Mouse (Mus musculus) kidney, postnatal 4 days (tissue): ENCODE results near the gene Bcr.

ENCODE experiments used
- DNase-seq, 2 experiments: peaks; one replicate each; pipeline ENCODE4 v3.0.0; 2021; ENCODE audit warnings: mixed read lengths in 2 of 2

Bcr gene

GRCm38 (mm10) chr10:75187366-75188056 is 127.1 kb downstream of the Bcr start:
- no peak for DNase-seq

- DNase-seq: no peak
These were observed 131.3 kb downstream of the Bcr start for GRCm38 (mm10) chr10:75191647-75192046.

- no peak for DNase-seq
These were observed 137.4 kb downstream of the Bcr start for GRCm38 (mm10) chr10:75197817-75198216.

- no peak for DNase-seq
These were observed 140.3 kb downstream of the Bcr start for GRCm38 (mm10) chr10:75200733-75201132.

GRCm38 (mm10) chr10:75206192-75206591 is 145.8 kb downstream of the Bcr start:
- no peak for DNase-seq

GRCm38 (mm10) chr10:75210841-75211240 is 150.4 kb downstream of the Bcr start:
- no peak for DNase-seq

GRCm38 (mm10) chr10:75211807-75212645 is 151.6 kb downstream of the Bcr start, which contains the start of gene Specc1l:
TSS of gene Specc1l (plus strand) at chr10:75212073.
- peak; percentile 97 to 98 for DNase-seq

- DNase-seq: peak in 1 of 2 experiments; percentile 25
These were observed 152.6 kb downstream of the Bcr start for GRCm38 (mm10) chr10:75212981-75213380.

GRCm38 (mm10) chr10:75220722-75221121 is 160.3 kb downstream of the Bcr start:
- no peak for DNase-seq

- DNase-seq: no peak
These were observed 161.7 kb downstream of the Bcr start for GRCm38 (mm10) chr10:75221936-75222610.

- no peak for DNase-seq
These were observed 162.2 kb downstream of the Bcr start for GRCm38 (mm10) chr10:75222611-75222998.

GRCm38 (mm10) chr10:75224154-75224553 is 163.8 kb downstream of the Bcr start:
- DNase-seq: no peak

- no peak for DNase-seq
These were observed 164.2 kb downstream of the Bcr start for GRCm38 (mm10) chr10:75224630-75225029.

- DNase-seq: no peak
These were observed 167.0 kb downstream of the Bcr start for GRCm38 (mm10) chr10:75227381-75227780.

- DNase-seq: no peak
These were observed 170.2 kb downstream of the Bcr start for GRCm38 (mm10) chr10:75230572-75230971.

GRCm38 (mm10) chr10:75231876-75232275 is 171.5 kb downstream of the Bcr start:
- DNase-seq: no peak

- no peak for DNase-seq
These were observed 172.3 kb downstream of the Bcr start for GRCm38 (mm10) chr10:75232612-75233155.

- DNase-seq: no peak
These were observed 173.1 kb downstream of the Bcr start for GRCm38 (mm10) chr10:75233489-75233888.
